Mouse (Mus musculus): ENCODE measurements around the gene Tmem240.

DNA sequence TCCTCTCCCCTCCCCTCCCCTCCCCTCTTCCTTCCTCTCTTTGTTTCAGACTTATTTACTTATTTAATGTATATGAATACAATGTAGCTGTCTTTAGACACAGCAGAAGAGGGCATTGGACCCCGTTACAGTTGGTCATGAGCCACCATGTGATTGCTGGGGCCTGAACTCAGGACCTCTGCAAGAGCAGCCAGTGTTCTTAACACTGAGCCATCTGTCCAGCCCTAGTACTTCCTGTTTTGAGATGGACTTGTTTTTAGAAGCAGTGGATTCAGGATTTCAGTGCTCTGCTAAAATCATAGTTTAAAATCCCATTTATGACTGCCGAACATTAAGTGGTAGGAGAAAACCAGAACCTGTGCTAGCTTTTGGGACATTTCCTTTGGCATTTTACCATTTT is 26.0 kb upstream of the Tmem240 start:
- no peak for TF ChIP-seq CTCF (IDR thresholded peaks at IDR 0.05; ENCODE audit: low read depth)
- TF ChIP-seq EP300 (IDR thresholded peaks at IDR 0.05; ENCODE audit: low read depth) = no peak

All from liver, embryonic 14.5 days (tissue).